Mouse (Mus musculus) megakaryocyte, embryonic 14.5 days (primary cell): ENCODE results near the gene Jmjd6.

ENCODE experiments used
- FLI1 ChIP-seq: IDR thresholded peaks from 2 replicates; pipeline ENCODE4 v1.6.1; 2012; ENCODE audit warnings: low read length, inconsistent platforms, mixed read lengths
- GATA1 ChIP-seq: IDR thresholded peaks from 3 replicates; pipeline ENCODE4 v1.6.1; 2012; ENCODE audit warnings: mixed read lengths, low read length, inconsistent platforms, borderline replicate concordance

GRCm38 (mm10) chr11:116857183-116857850 is 14.1 kb upstream of the Jmjd6 start:
- TF ChIP-seq GATA1 (no peak), FLI1 (no peak)
